Mouse (Mus musculus): ENCODE results near the gene Mipep.

- TF ChIP-seq CTCF (IDR thresholded peaks at IDR 0.05; ENCODE audit: extremely low read depth, insufficient read depth, insufficient read length, insufficient replicate concordance) (no peak), POLR2A (IDR thresholded peaks at IDR 0.05; ENCODE audit: low read depth, low read length) (no peak)
These were observed 12.4 kb downstream of the Mipep start for GRCm38 (mm10) chr14:60796600-60797322.
